Mouse (Mus musculus): ENCODE measurements around the gene Prss29.

The Prss29 gene

GRCm38 (mm10) chr17:25318354-25318753 lies at the start of gene Prss29:
TSS of gene Prss29 (plus strand) at chr17:25318654.
- DNase-seq (ENCODE audit: low read depth, low spot score): no peak

GRCm38 (mm10) chr17:25270795-25271335 lies 47.6 kb upstream of the Prss29 start:
- no peak for DNase-seq (ENCODE audit: low read depth, low spot score)

- DNase-seq (ENCODE audit: low read depth, low spot score): no peak
These were observed 46.1 kb upstream of the Prss29 start for GRCm38 (mm10) chr17:25272326-25272725.

- peak; percentile 40 for DNase-seq (ENCODE audit: low read depth, low spot score)
These were observed 45.3 kb upstream of the Prss29 start for GRCm38 (mm10) chr17:25272951-25273705.

GRCm38 (mm10) chr17:25273706-25274501 lies 44.5 kb upstream of the Prss29 start:
- DNase-seq (ENCODE audit: low read depth, low spot score): peak; percentile 99

GRCm38 (mm10) chr17:25274571-25275346 lies 43.7 kb upstream of the Prss29 start, which contains the start of gene Ube2i:
TSS of gene Ube2i (minus strand) at chr17:25274622.
- no peak for DNase-seq (ENCODE audit: low read depth, low spot score)

- no peak for DNase-seq (ENCODE audit: low read depth, low spot score)
These were observed 42.6 kb upstream of the Prss29 start for GRCm38 (mm10) chr17:25275833-25276232.

GRCm38 (mm10) chr17:25282133-25282532 lies 36.3 kb upstream of the Prss29 start:
- no peak for DNase-seq (ENCODE audit: low read depth, low spot score)

GRCm38 (mm10) chr17:25285033-25285432 lies 33.4 kb upstream of the Prss29 start:
- peak; percentile 69 for DNase-seq (ENCODE audit: low read depth, low spot score)

- DNase-seq (ENCODE audit: low read depth, low spot score): no peak
These were observed 29.6 kb upstream of the Prss29 start for GRCm38 (mm10) chr17:25288842-25289241.

- DNase-seq (ENCODE audit: low read depth, low spot score): no peak
These were observed 28.0 kb upstream of the Prss29 start for GRCm38 (mm10) chr17:25290411-25290810.

- DNase-seq (ENCODE audit: low read depth, low spot score): no peak
These were observed 25.0 kb upstream of the Prss29 start for GRCm38 (mm10) chr17:25293495-25293894.

- DNase-seq (ENCODE audit: low read depth, low spot score): no peak
These were observed 24.3 kb upstream of the Prss29 start for GRCm38 (mm10) chr17:25294111-25294510.

GRCm38 (mm10) chr17:25298094-25298493 lies 20.4 kb upstream of the Prss29 start, which contains the start of gene Prss34:
TSS of gene Prss34 (plus strand) at chr17:25298394.
- DNase-seq (ENCODE audit: low read depth, low spot score): no peak

- no peak for DNase-seq (ENCODE audit: low read depth, low spot score)
These were observed 10.1 kb upstream of the Prss29 start, which contains the start of gene Prss28 for GRCm38 (mm10) chr17:25308346-25308745. TSS of gene Prss28 (plus strand) at chr17:25308646.

- DNase-seq (ENCODE audit: low read depth, low spot score): no peak
These were observed 2.4 kb downstream of the Prss29 start for GRCm38 (mm10) chr17:25320819-25321218.

GRCm38 (mm10) chr17:25322930-25323329 lies 4.5 kb downstream of the Prss29 start:
- DNase-seq (ENCODE audit: low read depth, low spot score): no peak

- no peak for DNase-seq (ENCODE audit: low read depth, low spot score)
These were observed 13.9 kb downstream of the Prss29 start for GRCm38 (mm10) chr17:25332321-25332720.

GRCm38 (mm10) chr17:25333943-25334342 lies 15.5 kb downstream of the Prss29 start:
- peak; percentile 70 for DNase-seq (ENCODE audit: low read depth, low spot score)

GRCm38 (mm10) chr17:25338218-25338617 lies 19.8 kb downstream of the Prss29 start:
- no peak for DNase-seq (ENCODE audit: low read depth, low spot score)

GRCm38 (mm10) chr17:25340003-25340402 lies 21.5 kb downstream of the Prss29 start:
- DNase-seq (ENCODE audit: low read depth, low spot score): no peak

Measured in retina, postnatal 7 days (tissue).